Mouse (Mus musculus) embryonic facial prominence, embryonic 12.5 days (tissue): ENCODE results near the gene Dnmt3l. TPM values are rescaled to one million over a fixed set of nuclear protein-coding genes. Genes with fewer than 3 reads are reported as not detected.

Source experiments
- ATAC-seq: fragments of 200-750 bp; cut with Nextera tagmentation; 2 replicates; pipeline ENCODE4 v1.8.0; 2017; ENCODE audit not compliant: insufficient number of reproducible peaks, insufficient read depth, low FRiP score, low TSS enrichment
- H3K27ac ChIP-seq: fragments of 300-500 bp; sonication (generic); 2 replicates; pipeline ENCODE4 v1.5.1; 2016; ENCODE audit warnings: mild to moderate bottlenecking
- H3K27me3 ChIP-seq: fragments of 300-500 bp; sonication (generic); 2 replicates; pipeline ENCODE4 v1.6.1; 2016; ENCODE audit warnings: mild to moderate bottlenecking, moderate library complexity
- H3K36me3 ChIP-seq: fragments of 300-500 bp; sonication (generic); 2 replicates; pipeline ENCODE4 v1.6.1; 2016; ENCODE audit warnings: mild to moderate bottlenecking
- H3K4me1 ChIP-seq: fragments of 300-500 bp; sonication (generic); 2 replicates; pipeline ENCODE4 v1.6.1; 2016
- H3K4me2 ChIP-seq: fragments of 300-500 bp; sonication (generic); replicated peaks from 2 replicates; pipeline ENCODE4 v1.6.1; 2016; ENCODE audit warnings: mild to moderate bottlenecking, moderate library complexity
- H3K4me3 ChIP-seq: fragments of 300-500 bp; sonication (generic); 2 replicates; pipeline ENCODE4 v1.5.1; 2016; ENCODE audit warnings: mild to moderate bottlenecking
- H3K9ac ChIP-seq: fragments of 300-500 bp; sonication (generic); 2 replicates; pipeline ENCODE4 v1.6.1; 2016; ENCODE audit warnings: mild to moderate bottlenecking, moderate library complexity
- H3K9me3 ChIP-seq: fragments of 300-500 bp; sonication (generic); 2 replicates; pipeline ENCODE4 v1.6.1; 2016; ENCODE audit warnings: mild to moderate bottlenecking, moderate library complexity
- WGBS: fragments of 180-500 bp; shearing (Covaris S2); methylation state at CpG from one replicate; pipeline ENCODE4 v1.1.7; 2016; 5-methylcytosine and 5-hydroxymethylcytosine counted together
- polyA plus RNA-seq: library from polyadenylated mRNA; unstranded; fragments of >200 nt; fragmentation: Nextera tagmentation; extraction: Ambion mirVana; gene quantifications from 2 replicates; pipeline ENCODE4 v1.2.1, GENCODE M21; 2016

Gene Dnmt3l
- polyA plus RNA-seq, 1 experiment from 2014 or later = 0.19 TPM

- Histone ChIP-seq H3K9ac (no peak overlapping the region), H3K27ac (no peak overlapping the region), H3K36me3 (no peaks in the 10 kb centered on the region), H3K4me2 (no peak overlapping the region), H3K4me1 (no peaks in the 10 kb centered on the region), H3K27me3 (no peaks in the 10 kb centered on the region), H3K4me3 (no peak overlapping the region), H3K9me3 (no peaks in the 10 kb centered on the region)
- whole genome bisulfite sequencing = 85% methylated on average over 4 of the region's 4 CpGs
- no peak for ATAC-seq
These were observed 4.6 kb upstream of the Dnmt3l start for GRCm38 (mm10) chr10:78037139-78037538.

GRCm38 (mm10) chr10:78042096-78042495 is 349 bp downstream of the Dnmt3l start:
- H3K4me1 ChIP-seq = 0 out of 2 replicates have a peak, but pooled peaks cover 9% of the 10 kb centered on the region
- H3K27ac ChIP-seq = no peak overlapping the region
- H3K9me3 ChIP-seq = no peaks in the 10 kb centered on the region
- H3K9ac ChIP-seq = no peak overlapping the region
- WGBS = 31% methylated on average over 7 of the region's 7 CpGs
- H3K36me3 ChIP-seq = no peaks in the 10 kb centered on the region
- no peak for ATAC-seq
- H3K4me3 ChIP-seq = no peak overlapping the region
- no peak overlapping the region for H3K4me2 ChIP-seq
- no peaks in the 10 kb centered on the region for H3K27me3 ChIP-seq

GRCm38 (mm10) chr10:78042697-78043405 is 1.1 kb downstream of the Dnmt3l start:
- H3K4me3 ChIP-seq = peak overlapping the region; percentile 10
- H3K9me3 ChIP-seq = no peaks in the 10 kb centered on the region
- H3K27me3 ChIP-seq = no peaks in the 10 kb centered on the region
- H3K9ac ChIP-seq = no peak overlapping the region
- ATAC-seq = no peak
- H3K36me3 ChIP-seq = no peaks in the 10 kb centered on the region
- 0 out of 2 replicates have a peak, but pooled peaks cover 9% of the 10 kb centered on the region for H3K4me1 ChIP-seq
- 52% methylated on average over 14 of the region's 14 CpGs for whole genome bisulfite sequencing
- H3K27ac ChIP-seq = no peak overlapping the region
- peak overlapping the region; percentile 44 for H3K4me2 ChIP-seq

GRCm38 (mm10) chr10:78043406-78043836 is 1.7 kb downstream of the Dnmt3l start, which contains the start of gene Aire:
Aire (minus strand) TSS chr10:78043610.
- Histone ChIP-seq H3K9me3 (no peaks in the 10 kb centered on the region), H3K27me3 (no peaks in the 10 kb centered on the region), H3K36me3 (no peaks in the 10 kb centered on the region), H3K4me2 (peak within 1 kb of the TSS; percentile 44), H3K4me1 (0 out of 2 replicates have a peak, but pooled peaks cover 9% of the 10 kb centered on the region), H3K9ac (0 out of 2 replicates have a peak within 1 kb of the TSS, but pooled peaks have one; percentile 12), H3K27ac (no peak within 1 kb of the TSS), H3K4me3 (peak within 1 kb of the TSS; percentile 10)
- ATAC-seq = no peak
- under 1% methylated on average over 27 of the region's 27 CpGs for WGBS

GRCm38 (mm10) chr10:78044531-78044930 is 2.8 kb downstream of the Dnmt3l start:
- no peaks in the 10 kb centered on the region for H3K36me3 ChIP-seq
- H3K27ac ChIP-seq = no peak overlapping the region
- no peak overlapping the region for H3K4me3 ChIP-seq
- H3K4me2 ChIP-seq = no peak overlapping the region
- no peaks in the 10 kb centered on the region for H3K9me3 ChIP-seq
- H3K9ac ChIP-seq = no peak overlapping the region
- no peaks in the 10 kb centered on the region for H3K27me3 ChIP-seq
- ATAC-seq = no peak
- H3K4me1 ChIP-seq = 0 out of 2 replicates have a peak, but pooled peaks cover 9% of the 10 kb centered on the region
- WGBS = 67% methylated on average over 1 of the region's 1 CpGs

- WGBS = 71% methylated on average over 4 of the region's 4 CpGs
- no peak for ATAC-seq
- Histone ChIP-seq H3K36me3 (no peaks in the 10 kb centered on the region), H3K9me3 (no peaks in the 10 kb centered on the region), H3K27ac (no peak overlapping the region), H3K4me2 (no peak overlapping the region), H3K27me3 (no peaks in the 10 kb centered on the region), H3K4me1 (0 out of 2 replicates have a peak, but pooled peaks cover 9% of the 10 kb centered on the region), H3K4me3 (no peak overlapping the region), H3K9ac (no peak overlapping the region)
These were observed 4.6 kb downstream of the Dnmt3l start for GRCm38 (mm10) chr10:78046388-78046787.

- ATAC-seq = no peak
- 0 out of 2 replicates have a peak, but pooled peaks cover 2% of the 10 kb centered on the region for H3K4me1 ChIP-seq
- no peaks in the 10 kb centered on the region for H3K27me3 ChIP-seq
- no peak overlapping the region for H3K4me2 ChIP-seq
- H3K36me3 ChIP-seq = no peaks in the 10 kb centered on the region
- no peak overlapping the region for H3K9ac ChIP-seq
- 91% methylated on average over 9 of the region's 10 CpGs for WGBS
- no peak overlapping the region for H3K27ac ChIP-seq
- H3K4me3 ChIP-seq = no peak overlapping the region
- no peaks in the 10 kb centered on the region for H3K9me3 ChIP-seq
These were observed 6.4 kb downstream of the Dnmt3l start for GRCm38 (mm10) chr10:78048061-78048730.

GRCm38 (mm10) chr10:78049519-78050035 is 7.8 kb downstream of the Dnmt3l start:
- H3K9ac ChIP-seq = no peak overlapping the region
- no peaks in the 10 kb centered on the region for H3K27me3 ChIP-seq
- no peak overlapping the region for H3K27ac ChIP-seq
- H3K4me1 ChIP-seq = no peaks in the 10 kb centered on the region
- WGBS = 57% methylated on average over 11 of the region's 11 CpGs
- no peak overlapping the region for H3K4me3 ChIP-seq
- no peaks in the 10 kb centered on the region for H3K9me3 ChIP-seq
- H3K36me3 ChIP-seq = no peaks in the 10 kb centered on the region
- no peak for ATAC-seq
- no peak overlapping the region for H3K4me2 ChIP-seq

GRCm38 (mm10) chr10:78054633-78055565 is 13.2 kb downstream of the Dnmt3l start:
- Histone ChIP-seq H3K4me2 (no peak overlapping the region), H3K4me3 (no peak overlapping the region), H3K9ac (no peak overlapping the region), H3K9me3 (no peaks in the 10 kb centered on the region), H3K4me1 (no peaks in the 10 kb centered on the region), H3K36me3 (no peaks in the 10 kb centered on the region), H3K27ac (no peak overlapping the region), H3K27me3 (no peaks in the 10 kb centered on the region)
- ATAC-seq = peak; percentile 29; the same call in 1 of the 2 replicates
- WGBS = 64% methylated on average over 19 of the region's 19 CpGs

GRCm38 (mm10) chr10:78057056-78057455 is 15.3 kb downstream of the Dnmt3l start:
- ATAC-seq = no peak

GRCm38 (mm10) chr10:78063122-78063521 is 21.4 kb downstream of the Dnmt3l start:
- no peak for ATAC-seq
- no peaks in the 10 kb centered on the region for H3K27me3 ChIP-seq
- 81% methylated on average over 9 of the region's 9 CpGs for WGBS
- no peak overlapping the region for H3K4me2 ChIP-seq
- H3K36me3 ChIP-seq = no peaks in the 10 kb centered on the region
- H3K4me3 ChIP-seq = no peak overlapping the region
- H3K9ac ChIP-seq = no peak overlapping the region
- no peak overlapping the region for H3K27ac ChIP-seq
- no peaks in the 10 kb centered on the region for H3K9me3 ChIP-seq
- H3K4me1 ChIP-seq = no peaks in the 10 kb centered on the region

More at GRCm38 (mm10) chr10:78057056-78057455, 15.3 kb downstream of the Dnmt3l start:
- H3K4me3 ChIP-seq = no peak overlapping the region
- H3K27me3 ChIP-seq = no peaks in the 10 kb centered on the region
- H3K27ac ChIP-seq = no peak overlapping the region
- H3K36me3 ChIP-seq = no peaks in the 10 kb centered on the region
- WGBS = 90% methylated on average over 8 of the region's 8 CpGs
- no peak overlapping the region for H3K4me2 ChIP-seq
- no peak overlapping the region for H3K9ac ChIP-seq
- H3K4me1 ChIP-seq = no peaks in the 10 kb centered on the region
- H3K9me3 ChIP-seq = no peaks in the 10 kb centered on the region
